Mouse (Mus musculus) lung, postnatal 0 days (tissue): Measurements from ENCODE around the gene Ganc.

Experiments
- CTCF ChIP-seq: IDR thresholded peaks from 2 replicates; pipeline ENCODE4 v1.5.1; 2016; ENCODE audit warnings: antibody characterized with exemption, mild to moderate bottlenecking
- EP300 ChIP-seq: IDR thresholded peaks from 2 replicates; pipeline ENCODE4 v1.6.1; 2016; ENCODE audit warnings: antibody characterized with exemption, mild to moderate bottlenecking, control low read depth

DNA sequence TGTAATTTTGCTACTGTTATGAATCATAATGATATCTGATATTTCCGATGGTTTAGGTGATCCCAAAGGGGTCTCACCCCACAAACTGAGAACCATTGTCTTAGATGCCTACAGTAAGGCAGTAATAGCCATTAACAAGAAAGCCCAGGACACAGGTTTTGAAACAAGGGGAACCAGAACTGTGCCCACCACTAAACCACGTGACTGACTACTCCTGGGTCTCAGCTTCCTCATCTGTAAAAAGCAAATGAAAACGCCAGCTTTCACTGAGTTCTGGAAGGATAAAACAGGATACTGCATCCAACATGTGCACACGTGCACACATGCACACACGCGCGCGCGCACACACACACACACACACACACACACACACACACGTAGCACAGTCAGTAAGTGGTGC is 66.0 kb downstream of the Ganc start:
- TF ChIP-seq EP300 (no peak), CTCF (no peak)
